Mouse (Mus musculus) intestine, postnatal 0 days (tissue): Measurements from ENCODE around the gene Sept5. TPM values are rescaled to one million over a fixed set of nuclear protein-coding genes. Genes with fewer than 3 reads are reported as not detected.

Experiments
- ATAC-seq: fragments of 200-750 bp; cut with Nextera tagmentation; 2 replicates; pipeline ENCODE4 v1.8.0; 2017; ENCODE audit warnings: mild to moderate bottlenecking, moderate TSS enrichment, moderate library complexity
- H3K27ac ChIP-seq: fragments of 300-500 bp; sonication (generic); 2 replicates; pipeline ENCODE4 v1.5.1; 2014; ENCODE audit warnings: mild to moderate bottlenecking, low read depth, low read length, moderate library complexity
- H3K27me3 ChIP-seq: fragments of 300-500 bp; sonication (generic); replicated peaks from 2 replicates; pipeline ENCODE4 v1.6.1; 2014; ENCODE audit warnings: low read length, mixed read lengths; ENCODE audit not compliant: control insufficient read depth, insufficient read depth
- H3K36me3 ChIP-seq: fragments of 300-500 bp; sonication (generic); 2 replicates; pipeline ENCODE4 v1.6.1; 2014; ENCODE audit warnings: mild to moderate bottlenecking, moderate library complexity; ENCODE audit not compliant: control insufficient read depth, insufficient read depth
- H3K4me1 ChIP-seq: fragments of 300-500 bp; sonication (generic); replicated peaks from 2 replicates; pipeline ENCODE4 v1.6.1; 2014; ENCODE audit warnings: antibody characterized with exemption, low read length, mixed read lengths; ENCODE audit not compliant: control insufficient read depth, insufficient read depth
- H3K4me2 ChIP-seq: fragments of 300-500 bp; sonication (generic); replicated peaks from 2 replicates; pipeline ENCODE4 v1.6.1; 2014; ENCODE audit warnings: low read depth, mild to moderate bottlenecking, moderate library complexity
- H3K4me3 ChIP-seq: fragments of 300-500 bp; sonication (generic); 2 replicates; pipeline ENCODE4 v1.5.1; 2014; ENCODE audit warnings: low read depth, low read length
- H3K9ac ChIP-seq: fragments of 300-500 bp; sonication (generic); 2 replicates; pipeline ENCODE4 v1.6.1; 2014; ENCODE audit warnings: mild to moderate bottlenecking, low read depth, low read length
- H3K9me3 ChIP-seq: fragments of 300-500 bp; sonication (generic); 2 replicates; pipeline ENCODE4 v1.6.1; 2016; ENCODE audit warnings: mixed run types; ENCODE audit not compliant: control insufficient read depth
- CTCF ChIP-seq: sonication (generic); IDR thresholded peaks from 2 replicates; pipeline ENCODE4 v1.5.1; 2016; ENCODE audit warnings: low read depth, mild to moderate bottlenecking, control low read depth, antibody characterized with exemption, moderate library complexity
- WGBS: fragments of 180-500 bp; shearing (Covaris S2); extraction: QIAGEN DNeasy Blood & Tissue Kit; methylation state at CpG from one replicate; pipeline ENCODE4 v1.1.7; 2014; 5-methylcytosine and 5-hydroxymethylcytosine counted together
- polyA plus RNA-seq: library from polyadenylated mRNA; unstranded; fragments of >200 nt; fragmentation: Nextera tagmentation; extraction: Ambion mirVana; gene quantifications from 2 replicates; pipeline ENCODE4 v1.2.1, GENCODE M21; 2015

Sept5 gene
- polyA plus RNA-seq, 1 experiment from 2014 or later: 24.7 TPM

GRCm38 (mm10) chr16:18623751-18624540 is 5.8 kb downstream of the Sept5 start:
- H3K36me3 ChIP-seq: peaks cover 38% of the 10 kb centered on the region
- WGBS: 78% methylated on average over 15 of the region's 15 CpGs
- ATAC-seq: no peak
- no peak overlapping the region for H3K4me3 ChIP-seq
- peaks cover 17% of the 10 kb centered on the region for H3K4me1 ChIP-seq
- TF ChIP-seq CTCF: no peak
- H3K27ac ChIP-seq: no peak overlapping the region
- H3K4me2 ChIP-seq: no peak overlapping the region
- H3K9ac ChIP-seq: no peak overlapping the region
- peaks cover 44% of the 10 kb centered on the region for H3K27me3 ChIP-seq
- no peaks in the 10 kb centered on the region for H3K9me3 ChIP-seq

GRCm38 (mm10) chr16:18622916-18623750 is 6.6 kb downstream of the Sept5 start:
- peaks cover 44% of the 10 kb centered on the region for H3K27me3 ChIP-seq
- H3K9me3 ChIP-seq: no peaks in the 10 kb centered on the region
- ATAC-seq: no peak
- no peak overlapping the region for H3K9ac ChIP-seq
- 73% methylated on average over 29 of the region's 29 CpGs for WGBS
- no peak overlapping the region for H3K4me2 ChIP-seq
- peak; percentile 36 for TF ChIP-seq CTCF
- peaks cover 12% of the 10 kb centered on the region for H3K4me1 ChIP-seq
- H3K36me3 ChIP-seq: peaks cover 38% of the 10 kb centered on the region
- no peak overlapping the region for H3K27ac ChIP-seq
- no peak overlapping the region for H3K4me3 ChIP-seq

GRCm38 (mm10) chr16:18622019-18622418 is 7.7 kb downstream of the Sept5 start, which contains the start of gene Gp1bb:
Gp1bb (minus strand) TSS chr16:18622403.
- WGBS: 48% methylated on average over 17 of the region's 17 CpGs
- H3K27me3 ChIP-seq: peaks cover 44% of the 10 kb centered on the region
- no peaks in the 10 kb centered on the region for H3K9me3 ChIP-seq
- no peak within 1 kb of the TSS for H3K27ac ChIP-seq
- peaks cover 38% of the 10 kb centered on the region for H3K36me3 ChIP-seq
- H3K4me1 ChIP-seq: peaks cover 4% of the 10 kb centered on the region; the same call in 1 of the 2 replicates
- peak within 1 kb of the TSS; percentile 74 for H3K4me2 ChIP-seq
- no peak for TF ChIP-seq CTCF
- no peak for ATAC-seq
- H3K4me3 ChIP-seq: peak within 1 kb of the TSS; percentile 37; the same call in 1 of the 2 replicates
- no peak within 1 kb of the TSS for H3K9ac ChIP-seq

GRCm38 (mm10) chr16:18621362-18622001 is 8.3 kb downstream of the Sept5 start:
- Histone ChIP-seq H3K27ac (no peak overlapping the region), H3K4me1 (no peaks in the 10 kb centered on the region; the same call in 1 of the 2 replicates), H3K9ac (no peak overlapping the region), H3K4me2 (peak overlapping the region; percentile 74), H3K36me3 (peaks cover 38% of the 10 kb centered on the region), H3K9me3 (no peaks in the 10 kb centered on the region), H3K27me3 (peaks cover 44% of the 10 kb centered on the region), H3K4me3 (peak overlapping the region; percentile 37)
- ATAC-seq: no peak
- TF ChIP-seq CTCF: no peak
- WGBS: 27% methylated on average over 38 of the region's 38 CpGs

GRCm38 (mm10) chr16:18620601-18621361 is 9.0 kb downstream of the Sept5 start:
- Histone ChIP-seq H3K4me1 (no peaks in the 10 kb centered on the region; the same call in 1 of the 2 replicates), H3K4me2 (peak overlapping the region; percentile 74), H3K36me3 (peaks cover 38% of the 10 kb centered on the region), H3K9ac (no peak overlapping the region), H3K27ac (no peak overlapping the region), H3K27me3 (peaks cover 44% of the 10 kb centered on the region), H3K9me3 (no peaks in the 10 kb centered on the region), H3K4me3 (peak overlapping the region; percentile 37)
- WGBS: 7% methylated on average over 72 of the region's 74 CpGs
- 0 out of 2 replicates have a peak, but pooled peaks have one; percentile 1 for ATAC-seq
- TF ChIP-seq CTCF: no peak
